Mouse (Mus musculus): ENCODE measurements around the gene Ppp1r26. TPM values are rescaled to one million over a fixed set of nuclear protein-coding genes. Genes with fewer than 3 reads are reported as not detected.
"Not testable (repeated sequence)": the region's sequence is repeated elsewhere in the genome, so short reads cannot be mapped to it uniquely, and the experiment has no call there.

Ppp1r26 gene
- polyA plus RNA-seq, 1 experiment from 2014 or later: 3.7 TPM

DNA sequence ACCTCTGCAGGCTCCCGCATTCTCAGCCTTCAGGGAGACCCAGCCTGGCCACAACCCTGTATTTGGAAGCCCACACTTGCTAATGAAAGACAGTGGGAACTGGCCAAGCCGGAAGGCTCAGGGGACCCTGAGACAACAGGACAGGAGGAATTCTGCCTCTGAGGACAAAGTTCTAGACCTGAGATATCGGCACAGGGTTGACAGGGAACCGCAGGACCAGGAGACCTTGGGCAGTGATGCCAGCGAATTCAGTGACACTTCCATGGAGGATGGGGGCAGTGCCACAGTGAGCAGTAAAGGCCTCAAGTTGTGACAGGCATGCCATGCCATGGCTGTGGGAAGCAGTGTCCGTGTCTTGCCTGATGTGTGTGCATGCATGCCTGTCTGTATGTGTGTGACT is 6.9 kb downstream of the Ppp1r26 start:
- WGBS: 81% methylated on average over 6 of the region's 6 CpGs
- Histone ChIP-seq H3K4me1 (no peaks in the 10 kb centered on the region), H3K36me3 (peaks cover 29% of the 10 kb centered on the region), H3K9me3 (no peaks in the 10 kb centered on the region), H3K27ac (no peak overlapping the region), H3K27me3 (ENCODE audit: insufficient read depth, poor library complexity, severe bottlenecking) (peaks cover 31% of the 10 kb centered on the region), H3K4me3 (no peak overlapping the region)
- DNase-seq (ENCODE audit: low spot score): no peak

DNA sequence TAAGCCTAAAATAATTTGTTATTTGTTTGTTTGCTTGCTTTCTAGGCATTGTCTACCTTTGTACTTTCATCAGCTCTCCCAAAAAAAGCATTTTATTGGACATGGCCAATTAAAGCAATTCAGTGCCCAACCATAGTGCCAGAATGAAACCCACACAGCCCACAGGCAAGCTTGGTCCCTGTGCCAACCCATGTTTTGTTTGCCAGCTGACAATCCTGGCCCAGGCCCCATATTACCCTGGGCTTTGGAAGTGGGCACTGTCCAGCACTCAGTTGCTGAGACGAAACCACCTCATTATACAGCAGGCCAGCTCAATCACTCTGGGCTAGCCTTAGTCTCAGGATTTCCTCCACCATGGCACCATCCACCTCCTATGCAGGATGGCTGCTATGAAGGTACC is 10.0 kb downstream of the Ppp1r26 start:
- Histone ChIP-seq H3K4me3 (no peak overlapping the region), H3K4me1 (no peaks in the 10 kb centered on the region), H3K36me3 (peaks cover 11% of the 10 kb centered on the region), H3K27me3 (ENCODE audit: insufficient read depth, poor library complexity, severe bottlenecking) (peaks cover 11% of the 10 kb centered on the region; the same call in 1 of the 2 replicates), H3K27ac (no peak overlapping the region), H3K9me3 (no peaks in the 10 kb centered on the region)
- 67% methylated on average over 1 of the region's 1 CpGs for WGBS
- no peak for DNase-seq (ENCODE audit: low spot score)

DNA sequence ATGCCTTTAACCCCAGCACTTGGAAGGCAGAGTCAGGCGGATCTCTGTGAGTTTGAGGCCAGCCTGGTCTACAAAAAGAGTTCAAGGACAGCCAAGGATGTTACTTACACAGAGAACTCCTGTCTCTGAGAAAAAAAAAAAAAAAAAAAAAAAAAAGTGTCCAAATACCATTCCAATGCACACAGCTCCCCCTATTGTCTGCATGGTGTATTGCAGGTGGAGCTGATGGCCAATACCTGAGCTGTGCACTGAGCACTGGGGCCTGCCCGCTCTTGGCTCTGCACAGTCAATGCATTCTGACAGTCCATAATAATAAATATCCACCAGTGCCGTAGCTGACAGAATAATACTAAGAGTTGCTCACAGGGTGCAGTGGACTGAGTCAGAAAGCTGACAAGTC is 17.3 kb downstream of the Ppp1r26 start:
- no peaks in the 10 kb centered on the region for H3K9me3 ChIP-seq
- 40% methylated on average over 3 of the region's 3 CpGs for WGBS
- H3K4me1 ChIP-seq: peaks cover 21% of the 10 kb centered on the region
- H3K36me3 ChIP-seq: peaks cover 2% of the 10 kb centered on the region
- DNase-seq (ENCODE audit: low spot score): no peak
- no peak overlapping the region for H3K4me3 ChIP-seq
- peaks cover 21% of the 10 kb centered on the region for H3K27me3 ChIP-seq (ENCODE audit: insufficient read depth, poor library complexity, severe bottlenecking)
- no peak overlapping the region for H3K27ac ChIP-seq

DNA sequence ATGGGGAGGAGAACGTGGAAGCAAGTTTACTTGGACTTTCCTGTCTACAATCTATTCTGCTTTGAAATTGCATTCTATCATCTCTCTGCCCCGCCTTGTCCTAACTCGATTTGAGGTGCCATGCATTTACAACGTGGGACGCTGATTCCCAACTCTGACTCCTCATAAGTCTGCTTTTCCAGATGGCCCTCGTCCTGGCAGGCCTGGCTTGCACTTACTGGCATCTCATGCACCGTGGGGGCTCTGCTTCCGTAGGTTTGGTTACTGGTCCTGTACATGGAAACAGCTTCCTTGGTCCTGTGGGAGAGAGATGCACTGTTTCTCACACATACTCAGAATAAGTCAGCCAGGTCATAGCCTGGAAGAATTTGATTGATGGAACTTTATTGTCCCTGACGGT is 18.3 kb downstream of the Ppp1r26 start:
- peaks cover 21% of the 10 kb centered on the region for H3K27me3 ChIP-seq (ENCODE audit: insufficient read depth, poor library complexity, severe bottlenecking)
- no peak overlapping the region for H3K27ac ChIP-seq
- no peak overlapping the region for H3K4me3 ChIP-seq
- H3K36me3 ChIP-seq: peaks cover 12% of the 10 kb centered on the region
- H3K4me1 ChIP-seq: peaks cover 25% of the 10 kb centered on the region
- WGBS: 77% methylated on average over 9 of the region's 9 CpGs
- DNase-seq (ENCODE audit: low spot score): no peak
- H3K9me3 ChIP-seq: no peaks in the 10 kb centered on the region

DNA sequence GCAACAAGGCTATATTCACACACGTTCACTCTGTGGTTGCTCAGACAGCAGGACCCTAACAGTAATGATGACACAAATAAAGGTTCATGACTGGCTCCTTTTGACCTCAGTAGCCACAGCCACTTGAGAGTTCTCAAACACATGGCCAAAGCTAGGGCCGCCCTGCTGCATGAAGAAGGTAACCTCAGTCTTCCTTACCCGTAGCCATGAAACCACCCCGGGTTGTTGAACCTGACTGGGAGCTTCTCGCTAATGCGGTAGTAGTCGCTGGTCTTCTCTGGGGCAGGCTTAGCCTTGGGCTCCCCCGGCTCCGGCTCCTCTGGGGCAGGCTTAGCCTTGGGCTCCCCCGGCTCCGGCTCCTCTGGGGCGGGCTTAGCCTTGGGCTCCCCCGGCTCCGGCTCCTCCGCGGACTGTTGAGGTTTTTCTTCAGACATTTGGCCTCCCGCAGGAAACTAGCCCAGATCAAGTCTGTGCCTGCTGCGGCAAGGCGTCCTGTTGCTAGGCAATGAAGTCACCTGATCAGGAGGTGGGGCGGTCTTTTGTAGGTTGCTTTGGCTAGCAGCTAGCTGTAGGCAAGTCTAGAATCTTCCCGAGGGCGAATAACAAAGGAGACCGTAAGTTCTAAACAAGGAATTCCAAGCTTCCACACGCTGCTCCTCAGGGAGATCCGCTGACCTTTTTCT is 19.4 kb downstream of the Ppp1r26 start, which contains the start of gene 1700007K13Rik:
TSS of gene 1700007K13Rik (minus strand) at position 497 of the 683 bp plus-strand sequence.
- Histone ChIP-seq H3K27ac (no peak within 1 kb of the TSS), H3K4me3 (peak within 1 kb of the TSS; percentile 54), H3K4me1 (peaks cover 25% of the 10 kb centered on the region), H3K9me3 (no peaks in the 10 kb centered on the region), H3K27me3 (ENCODE audit: insufficient read depth, poor library complexity, severe bottlenecking) (peaks cover 21% of the 10 kb centered on the region), H3K36me3 (peaks cover 23% of the 10 kb centered on the region)
- DNase-seq (ENCODE audit: low spot score): peak; percentile 88
- WGBS: 5% methylated on average over 25 of the region's 25 CpGs

DNA sequence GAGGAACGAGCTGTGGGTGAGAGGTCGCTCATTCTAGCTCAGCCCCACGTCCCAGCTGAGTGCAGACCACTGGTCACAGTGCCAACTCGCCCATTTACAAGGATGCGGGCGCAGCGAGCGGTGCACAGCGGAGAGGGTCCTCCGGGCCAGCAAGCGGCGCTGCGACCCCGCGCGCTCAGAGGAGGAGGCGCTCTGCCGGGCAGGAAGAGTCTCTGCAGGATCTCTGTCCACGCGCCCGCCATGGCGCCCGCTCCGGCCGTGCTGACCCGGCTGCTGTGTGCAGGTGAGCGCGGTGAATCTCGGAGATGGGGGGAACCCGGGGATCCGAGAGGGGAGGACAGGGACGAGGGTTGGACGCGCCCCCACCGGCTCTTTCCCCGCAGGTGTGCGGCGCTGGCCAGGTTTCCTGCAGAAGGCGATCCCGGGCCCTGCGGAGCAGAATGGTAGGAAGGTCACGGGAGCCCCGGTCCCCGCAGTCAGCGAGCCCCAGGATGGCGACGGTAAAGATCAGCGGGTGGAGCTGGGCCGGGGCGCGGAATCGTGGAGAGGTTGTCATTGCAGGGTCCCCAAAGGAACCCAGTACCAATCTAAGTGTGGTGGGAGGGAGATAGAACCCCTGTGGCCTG is 21.4 kb downstream of the Ppp1r26 start, which contains the start of gene Mrps2:
TSS of gene Mrps2 (plus strand) at position 207 of the 626 bp plus-strand sequence.
- Histone ChIP-seq H3K36me3 (peaks cover 43% of the 10 kb centered on the region), H3K27me3 (ENCODE audit: insufficient read depth, poor library complexity, severe bottlenecking) (peaks cover 21% of the 10 kb centered on the region), H3K9me3 (0 out of 2 replicates have a peak, but pooled peaks cover 2% of the 10 kb centered on the region), H3K4me3 (peak within 1 kb of the TSS; percentile 92), H3K27ac (peak within 1 kb of the TSS; percentile 95), H3K4me1 (peaks cover 25% of the 10 kb centered on the region)
- WGBS: under 1% methylated on average over 52 of the region's 52 CpGs
- peak; percentile 95 for DNase-seq (ENCODE audit: low spot score)

DNA sequence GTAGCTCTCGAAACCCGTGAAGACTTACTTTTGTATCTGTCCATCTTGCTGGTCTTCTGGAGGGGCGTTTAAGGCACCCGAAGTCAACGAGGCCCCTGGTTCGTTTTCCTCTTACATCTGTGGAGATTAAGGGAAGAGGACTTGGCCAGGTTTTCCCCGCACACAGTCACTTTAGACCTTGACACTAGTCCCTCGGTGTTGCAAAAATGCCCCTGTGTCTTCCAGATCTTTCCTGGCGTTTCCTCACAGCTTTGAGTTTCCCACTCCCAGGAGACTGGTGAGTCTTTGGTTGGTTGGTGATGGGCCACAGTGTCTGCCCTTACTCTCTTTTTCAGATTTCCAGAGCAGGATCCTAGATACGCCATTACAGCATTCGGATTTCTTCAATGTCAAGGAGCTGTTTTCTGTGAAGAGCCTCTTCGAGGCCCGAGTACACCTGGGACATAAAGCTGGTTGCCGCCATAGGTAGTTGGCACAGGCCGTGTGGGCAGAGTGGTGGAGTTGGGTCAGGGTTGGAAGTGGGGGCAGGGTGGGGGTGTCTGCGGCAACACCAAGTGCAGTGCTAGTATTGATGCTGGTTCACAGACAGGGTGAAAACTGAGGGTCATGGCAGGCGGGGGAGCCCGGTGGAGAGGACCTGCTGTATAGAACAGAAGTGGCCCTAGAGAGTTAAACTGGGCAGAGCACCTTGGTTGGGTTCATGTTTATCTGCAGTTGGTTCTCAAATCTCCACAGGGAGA is 22.1 kb downstream of the Ppp1r26 start:
- 52% methylated on average over 18 of the region's 18 CpGs for WGBS
- peak overlapping the region; percentile 92 for H3K4me3 ChIP-seq
- H3K4me1 ChIP-seq: peaks cover 22% of the 10 kb centered on the region
- peak overlapping the region; percentile 95 for H3K27ac ChIP-seq
- H3K27me3 ChIP-seq (ENCODE audit: insufficient read depth, poor library complexity, severe bottlenecking): peaks cover 21% of the 10 kb centered on the region
- 0 out of 2 replicates have a peak, but pooled peaks cover 2% of the 10 kb centered on the region for H3K9me3 ChIP-seq
- H3K36me3 ChIP-seq: peaks cover 46% of the 10 kb centered on the region
- DNase-seq (ENCODE audit: low spot score): no peak

DNA sequence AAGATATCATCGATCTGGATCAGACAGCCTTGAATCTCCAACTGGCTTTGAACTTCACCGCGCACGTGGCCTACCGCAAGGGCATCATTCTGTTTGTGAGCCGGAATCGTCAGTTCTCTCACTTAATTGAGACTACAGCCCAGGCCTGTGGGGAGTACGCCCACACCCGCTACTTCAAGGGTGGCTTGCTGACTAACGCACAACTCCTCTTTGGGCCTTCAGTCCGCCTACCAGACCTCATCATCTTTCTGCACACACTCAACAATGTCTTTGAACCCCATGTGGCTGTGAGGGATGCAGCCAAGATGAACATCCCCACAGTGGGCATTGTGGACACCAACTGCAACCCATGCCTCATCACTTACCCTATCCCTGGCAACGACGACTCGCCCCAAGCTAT is 22.9 kb downstream of the Ppp1r26 start:
- 97% methylated on average over 14 of the region's 14 CpGs for WGBS
- no peak overlapping the region for H3K4me3 ChIP-seq
- H3K27ac ChIP-seq: no peak overlapping the region
- DNase-seq (ENCODE audit: low spot score): no peak
- H3K4me1 ChIP-seq: peaks cover 22% of the 10 kb centered on the region
- 0 out of 2 replicates have a peak, but pooled peaks cover 2% of the 10 kb centered on the region for H3K9me3 ChIP-seq
- H3K27me3 ChIP-seq (ENCODE audit: insufficient read depth, poor library complexity, severe bottlenecking): peaks cover 16% of the 10 kb centered on the region
- H3K36me3 ChIP-seq: peaks cover 46% of the 10 kb centered on the region

DNA sequence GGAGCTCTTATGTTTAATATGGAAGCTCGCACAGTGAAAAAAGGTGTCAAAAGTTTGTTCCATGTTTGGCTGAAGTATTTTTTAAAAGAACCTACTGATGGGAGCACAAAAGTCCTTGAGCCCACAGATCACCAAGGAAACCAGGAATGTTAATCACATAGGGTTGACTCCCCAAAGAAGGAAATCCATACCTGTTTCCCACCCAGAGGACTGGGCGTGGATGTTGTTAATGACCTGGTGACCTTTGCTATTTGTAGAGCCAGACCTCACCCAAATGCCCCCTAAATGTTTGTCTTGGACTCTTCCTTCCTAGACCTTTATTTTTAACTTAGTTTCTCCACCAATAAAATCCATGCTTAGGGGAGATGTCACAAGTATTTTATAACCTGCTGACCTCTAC is 24.0 kb downstream of the Ppp1r26 start:
- 90% methylated on average over 2 of the region's 2 CpGs for WGBS
- H3K4me3 ChIP-seq: no peak overlapping the region
- DNase-seq (ENCODE audit: low spot score): no peak
- peaks cover 4% of the 10 kb centered on the region; the same call in 1 of the 2 replicates for H3K27me3 ChIP-seq (ENCODE audit: insufficient read depth, poor library complexity, severe bottlenecking)
- H3K4me1 ChIP-seq: peaks cover 22% of the 10 kb centered on the region
- H3K9me3 ChIP-seq: 0 out of 2 replicates have a peak, but pooled peaks cover 2% of the 10 kb centered on the region
- H3K36me3 ChIP-seq: peaks cover 46% of the 10 kb centered on the region
- H3K27ac ChIP-seq: no peak overlapping the region

DNA sequence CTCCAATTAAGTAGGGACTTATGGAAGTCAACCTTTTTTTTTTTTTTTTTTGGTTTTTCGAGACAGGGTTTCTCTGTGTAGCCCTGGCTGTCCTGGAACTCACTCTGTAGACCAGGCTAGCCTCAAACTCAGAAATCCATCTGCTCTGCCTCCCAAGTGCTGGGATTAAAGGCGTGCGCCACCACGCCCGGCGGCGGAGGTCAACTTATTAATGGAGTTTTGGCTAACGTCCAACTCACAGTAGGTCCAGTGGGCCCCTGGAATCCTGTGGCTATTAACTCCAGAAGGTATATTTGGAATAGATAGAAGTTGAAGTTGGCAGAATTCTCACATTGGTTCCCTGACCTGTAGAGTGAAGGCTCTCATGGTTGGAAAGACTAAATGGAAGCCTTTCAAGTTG is 25.4 kb downstream of the Ppp1r26 start:
- not testable (repeated sequence) for H3K27me3 ChIP-seq (ENCODE audit: insufficient read depth, poor library complexity, severe bottlenecking); H3K9me3 ChIP-seq; DNase-seq (ENCODE audit: low spot score); H3K27ac ChIP-seq; H3K4me3 ChIP-seq
- peaks cover 14% of the 10 kb centered on the region for H3K4me1 ChIP-seq
- H3K36me3 ChIP-seq: peaks cover 46% of the 10 kb centered on the region
- WGBS: 93% methylated on average over 8 of the region's 8 CpGs

DNA sequence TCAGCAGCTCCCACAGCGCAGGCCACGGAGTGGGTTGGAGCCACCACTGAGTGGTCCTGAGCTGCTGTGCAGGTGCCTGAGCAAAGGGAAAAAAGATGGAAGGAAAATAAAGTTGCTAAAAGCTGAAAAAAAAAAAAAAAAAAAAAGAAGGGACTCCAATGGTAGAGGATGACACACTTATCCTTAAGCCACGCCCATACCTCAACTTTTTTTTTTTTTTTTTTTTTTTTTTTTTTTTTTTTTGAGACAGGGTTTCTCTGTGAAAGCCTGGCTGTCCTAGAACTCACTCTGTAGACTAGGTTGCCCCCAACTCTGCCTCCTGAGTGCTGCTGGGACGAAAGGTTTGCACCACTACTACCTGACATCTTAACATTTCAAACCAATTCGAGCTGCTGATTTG is 31.4 kb downstream of the Ppp1r26 start:
- not testable (repeated sequence) for H3K4me1 ChIP-seq; H3K4me3 ChIP-seq; H3K27me3 ChIP-seq (ENCODE audit: insufficient read depth, poor library complexity, severe bottlenecking); H3K36me3 ChIP-seq; H3K9me3 ChIP-seq; DNase-seq (ENCODE audit: low spot score); H3K27ac ChIP-seq
- 87% methylated on average over 5 of the region's 5 CpGs for WGBS

DNA sequence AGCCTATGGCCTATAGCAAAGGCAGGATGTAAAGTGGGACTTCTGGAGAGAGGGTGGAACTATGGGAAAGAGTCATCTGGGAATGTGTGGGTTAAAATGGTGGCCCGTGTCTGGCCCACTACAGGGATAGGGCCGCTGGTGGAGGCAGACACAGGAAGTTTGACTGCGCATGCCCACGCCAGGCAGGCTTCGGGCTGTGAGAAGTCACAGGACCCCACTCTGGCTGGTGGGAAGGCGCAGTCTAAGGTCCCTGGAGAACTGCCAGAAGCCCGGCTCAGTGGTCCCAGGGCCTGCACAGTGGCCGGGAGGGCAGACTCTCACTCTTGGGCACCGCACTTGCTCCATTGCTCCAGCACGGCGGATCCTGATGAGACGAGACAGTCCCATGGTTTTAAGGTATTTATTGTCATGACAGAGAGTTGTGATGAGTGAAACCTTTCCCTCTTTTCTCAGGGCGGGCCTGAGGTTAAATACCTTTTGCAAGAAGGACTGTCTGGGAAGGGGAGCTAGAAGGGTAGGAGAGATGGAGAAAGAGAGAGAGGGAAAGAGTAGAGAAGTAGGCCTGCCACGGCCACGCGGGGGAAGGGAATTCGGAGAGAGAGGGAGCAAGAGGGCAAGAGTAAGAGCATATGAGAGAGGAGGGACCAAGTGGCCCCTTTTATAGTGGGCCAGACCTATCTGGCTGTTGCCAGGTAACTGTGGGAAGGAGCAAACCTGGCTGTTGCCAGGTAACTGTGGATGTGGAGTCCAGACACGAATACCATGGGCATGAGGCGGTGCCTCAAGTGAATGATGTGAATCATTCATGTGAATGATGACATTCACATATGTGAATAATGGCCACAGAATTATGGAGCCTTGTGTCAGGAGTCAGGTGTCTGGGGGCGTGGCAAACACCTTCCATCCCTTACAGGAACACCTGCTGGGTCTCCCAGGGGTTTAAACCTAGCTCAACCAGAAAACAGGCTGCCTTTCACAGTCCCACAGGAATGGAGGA is 32.9 kb downstream of the Ppp1r26 start:
- WGBS: 78% methylated on average over 20 of the region's 20 CpGs
- Histone ChIP-seq H3K27me3 (ENCODE audit: insufficient read depth, poor library complexity, severe bottlenecking) (no peaks in the 10 kb centered on the region), H3K36me3 (no peaks in the 10 kb centered on the region), H3K4me3 (no peak overlapping the region), H3K9me3 (no peaks in the 10 kb centered on the region), H3K4me1 (no peaks in the 10 kb centered on the region), H3K27ac (no peak overlapping the region)
- no peak for DNase-seq (ENCODE audit: low spot score)
